Mouse (Mus musculus): ENCODE measurements around the gene Exoc3l2.
A peak's percentile ranks its signal among the peaks of the same experiment; 100 is the strongest.
"Not testable (repeated sequence)": the region's sequence is repeated elsewhere in the genome, so short reads cannot be mapped to it uniquely, and the experiment has no call there.

Exoc3l2 gene

GRCm38 (mm10) chr7:19491731-19492130 is 28.6 kb downstream of the Exoc3l2 start:
- peak; percentile 87 for DNase-seq

- DNase-seq = no peak
Observed at GRCm38 (mm10) chr7:19494751-19495474, 31.8 kb downstream of the Exoc3l2 start.

GRCm38 (mm10) chr7:19495521-19496213 is 32.5 kb downstream of the Exoc3l2 start:
- DNase-seq = peak; percentile 87

- no peak for DNase-seq
Observed at GRCm38 (mm10) chr7:19496214-19496555, 33.1 kb downstream of the Exoc3l2 start.

- DNase-seq = no peak
Observed at GRCm38 (mm10) chr7:19498326-19498725, 35.2 kb downstream of the Exoc3l2 start.

GRCm38 (mm10) chr7:19500420-19501363 is 37.6 kb downstream of the Exoc3l2 start:
- no peak for DNase-seq

GRCm38 (mm10) chr7:19501658-19502057 is 38.5 kb downstream of the Exoc3l2 start:
- DNase-seq = no peak

GRCm38 (mm10) chr7:19503481-19504068 is 40.4 kb downstream of the Exoc3l2 start:
- DNase-seq = peak; percentile 65

- no peak for DNase-seq
Observed at GRCm38 (mm10) chr7:19506326-19506725, 43.2 kb downstream of the Exoc3l2 start.

GRCm38 (mm10) chr7:19506969-19507611 is 44.0 kb downstream of the Exoc3l2 start:
- peak; percentile 82 for DNase-seq

- no peak for DNase-seq
Observed at GRCm38 (mm10) chr7:19507612-19507981, 44.5 kb downstream of the Exoc3l2 start.

- DNase-seq = peak; percentile 95
Observed at GRCm38 (mm10) chr7:19508150-19508923, 45.2 kb downstream of the Exoc3l2 start, which contains the start of the genes Bloc1s3 and Trappc6a. Bloc1s3 (minus strand) TSS chr7:19508367. Trappc6a (plus strand) TSS chr7:19508395.

- no peak for DNase-seq
Observed at GRCm38 (mm10) chr7:19508924-19509568, 45.9 kb downstream of the Exoc3l2 start.

GRCm38 (mm10) chr7:19509786-19510185 is 46.7 kb downstream of the Exoc3l2 start:
- no peak for DNase-seq

GRCm38 (mm10) chr7:19511934-19512333 is 48.8 kb downstream of the Exoc3l2 start:
- DNase-seq = not testable (repeated sequence)

- DNase-seq = no peak
Observed at GRCm38 (mm10) chr7:19512353-19512752, 49.2 kb downstream of the Exoc3l2 start.

GRCm38 (mm10) chr7:19517652-19518365 is 54.7 kb downstream of the Exoc3l2 start, which contains the start of gene Nkpd1:
Nkpd1 (plus strand) TSS chr7:19517838.
- no peak for DNase-seq

- DNase-seq = no peak
Observed at GRCm38 (mm10) chr7:19520032-19520431, 56.9 kb downstream of the Exoc3l2 start.

- no peak for DNase-seq
Observed at GRCm38 (mm10) chr7:19523017-19523756, 60.1 kb downstream of the Exoc3l2 start.
